Mouse (Mus musculus) small intestine, adult 2 months (tissue): ENCODE measurements around the gene Tnfrsf21.

Experiments
- CTCF ChIP-seq: fragments of 200-500 bp; IDR thresholded peaks from 2 replicates; pipeline ENCODE4 v1.5.1; 2012; ENCODE audit warnings: low read depth, mild to moderate bottlenecking, control low read depth, inconsistent platforms, low read length, moderate library complexity, mixed read lengths; ENCODE audit not compliant: insufficient replicate concordance, insufficient read length; ENCODE audit errors: extremely low read depth
- POLR2A ChIP-seq: fragments of 200-500 bp; IDR thresholded peaks from 2 replicates; pipeline ENCODE4 v1.6.1; 2012; ENCODE audit warnings: low read depth, mild to moderate bottlenecking, control low read depth, inconsistent platforms, low read length, moderate library complexity

DNA sequence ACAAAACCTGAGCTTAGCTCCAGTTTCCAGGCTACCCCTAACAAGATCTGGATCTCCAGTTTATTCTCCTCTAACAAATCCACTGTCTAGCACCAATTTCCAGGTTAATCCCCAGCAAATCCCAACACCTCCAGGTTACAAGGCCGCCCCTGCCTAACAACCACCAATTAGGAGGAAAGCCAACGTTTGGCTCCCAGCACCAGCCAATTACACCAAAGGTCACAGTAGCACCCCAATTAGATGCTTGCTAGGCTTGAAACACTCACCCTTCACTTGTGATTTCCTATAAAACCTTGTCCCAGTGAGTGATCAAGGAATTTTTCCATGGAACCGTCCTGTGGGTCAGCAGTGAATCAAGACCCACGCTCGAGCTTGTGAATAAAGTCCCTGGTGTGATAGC is 116.1 kb downstream of the Tnfrsf21 start:
- TF ChIP-seq CTCF (no peak), POLR2A (no peak)
